Mouse (Mus musculus): ENCODE data around the gene Sag.
A peak's percentile ranks its signal among the peaks of the same experiment; 100 is the strongest.

The Sag gene

GRCm38 (mm10) chr1:87803576-87803975, at the start of gene Sag:
Sag (plus strand) TSS chr1:87803680.
- no peak for DNase-seq (ENCODE audit: inconsistent age in 2 of 2, low spot score in 1 of 2)

GRCm38 (mm10) chr1:87755641-87756470, 47.6 kb upstream of the Sag start, which contains the start of gene Atg16l1:
Atg16l1 (plus strand) TSS chr1:87755870.
- peak; percentile 97 to 98 for DNase-seq (ENCODE audit: inconsistent age in 2 of 2, low spot score in 1 of 2)

DNA sequence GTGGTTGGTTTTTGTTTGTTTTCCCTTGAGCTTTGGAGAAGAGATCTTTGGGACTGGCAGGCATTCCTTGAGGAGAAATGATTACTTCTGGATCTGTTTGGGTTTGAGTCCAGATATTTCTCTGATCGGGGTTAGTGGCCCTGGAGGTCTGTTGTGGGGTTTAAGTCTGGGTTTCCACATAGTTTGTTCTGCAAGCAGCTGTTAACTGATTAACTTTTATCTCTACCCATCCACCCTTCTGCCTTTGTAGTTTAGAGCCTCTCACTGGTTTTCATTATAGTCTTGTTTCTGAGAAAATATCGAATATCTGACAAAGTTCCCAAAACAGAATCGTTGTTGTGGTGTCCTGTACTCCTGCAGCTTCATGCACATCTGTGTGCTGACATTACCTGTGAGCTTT, 39.7 kb upstream of the Sag start:
- no peak for DNase-seq (ENCODE audit: inconsistent age in 2 of 2, low spot score in 1 of 2)

DNA sequence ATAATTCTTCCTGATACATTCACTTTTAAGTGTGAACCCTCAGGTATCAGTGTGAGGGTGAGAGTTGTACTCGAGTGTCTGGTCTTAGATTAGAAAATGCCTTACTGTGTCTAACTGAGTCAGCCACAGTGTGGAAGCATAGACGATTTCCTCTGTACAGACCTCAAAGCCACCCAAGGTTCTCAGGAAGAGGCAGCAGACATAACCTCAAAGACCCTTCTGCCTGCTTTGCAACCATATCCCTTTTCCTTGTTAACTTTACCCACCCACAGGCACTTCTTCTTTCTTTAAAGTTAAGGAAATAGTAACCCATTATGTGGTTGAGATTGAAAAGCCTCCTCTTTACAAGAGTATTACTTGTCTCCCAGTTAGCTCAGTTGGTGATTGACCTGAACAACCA, 37.7 kb upstream of the Sag start:
- DNase-seq (ENCODE audit: inconsistent age in 2 of 2, low spot score in 1 of 2): no peak

DNA sequence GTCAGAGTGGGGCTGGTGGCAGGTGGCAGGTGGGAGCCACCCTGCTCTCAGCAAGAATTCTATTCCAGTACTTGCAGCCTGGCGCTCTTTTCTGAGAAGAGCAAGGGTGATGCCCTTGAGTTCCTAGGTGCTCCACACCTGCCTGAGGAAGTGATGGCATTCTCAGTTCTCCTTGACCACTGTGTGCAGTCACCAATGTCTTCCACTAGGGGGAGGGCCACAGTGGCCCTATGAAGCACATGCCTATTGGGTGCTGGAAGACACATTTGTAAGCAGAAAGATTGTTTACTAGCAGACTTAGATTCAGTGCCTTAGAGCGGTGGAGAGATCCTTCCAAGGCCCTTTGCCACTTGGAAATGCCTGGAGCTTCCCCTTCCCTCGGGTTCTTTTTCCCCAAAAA, 37.2 kb upstream of the Sag start:
- peak; percentile 13 to 44 for DNase-seq (ENCODE audit: inconsistent age in 2 of 2, low spot score in 1 of 2)

DNA sequence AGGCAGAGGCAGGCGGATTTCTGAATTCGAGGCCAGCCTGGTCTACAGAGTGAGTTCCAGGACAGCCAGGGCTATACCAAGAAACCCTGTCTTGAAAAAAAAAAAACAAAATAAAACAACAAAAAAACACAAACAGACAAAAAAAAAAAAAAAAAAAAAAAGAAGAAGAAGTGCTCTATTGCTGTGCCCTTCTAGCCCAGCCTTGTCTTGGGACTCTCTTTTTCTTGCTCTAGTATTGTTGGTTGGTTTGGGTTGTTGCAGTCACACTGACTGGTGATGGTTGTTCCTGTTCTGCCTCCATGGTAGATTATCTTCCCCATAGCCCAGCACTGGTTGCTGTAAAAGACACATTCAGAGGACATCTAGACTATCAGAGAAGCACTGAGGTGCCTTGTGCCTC, 34.2 kb upstream of the Sag start:
- DNase-seq (ENCODE audit: inconsistent age in 2 of 2, low spot score in 1 of 2): no peak

DNA sequence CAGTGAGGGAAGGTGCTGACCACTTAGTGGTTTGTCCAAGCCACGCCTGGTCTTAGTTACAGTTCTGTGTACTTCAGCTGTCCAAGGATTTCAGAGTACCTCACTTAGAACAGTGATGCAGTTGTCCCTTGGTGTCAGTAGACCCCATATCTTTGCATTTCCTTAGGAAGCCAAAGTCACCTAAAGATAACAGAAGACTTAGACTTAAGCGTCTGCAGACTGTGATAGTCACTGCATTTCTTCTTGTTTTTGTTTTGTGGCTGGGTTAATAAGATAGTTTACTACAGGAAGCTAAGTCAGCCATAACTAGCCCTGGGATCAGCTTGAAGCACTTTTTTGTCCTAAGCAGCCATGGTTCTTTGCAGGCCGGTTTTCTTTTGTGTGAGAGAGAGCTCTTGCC, 33.0 kb upstream of the Sag start:
- no peak for DNase-seq (ENCODE audit: inconsistent age in 2 of 2, low spot score in 1 of 2)

- no peak for DNase-seq (ENCODE audit: inconsistent age in 2 of 2, low spot score in 1 of 2)
These were observed 31.8 kb upstream of the Sag start for GRCm38 (mm10) chr1:87771724-87772123.

GRCm38 (mm10) chr1:87773336-87773735, 30.1 kb upstream of the Sag start:
- DNase-seq (ENCODE audit: inconsistent age in 2 of 2, low spot score in 1 of 2): peak in 1 of 2 experiments; percentile 37

DNA sequence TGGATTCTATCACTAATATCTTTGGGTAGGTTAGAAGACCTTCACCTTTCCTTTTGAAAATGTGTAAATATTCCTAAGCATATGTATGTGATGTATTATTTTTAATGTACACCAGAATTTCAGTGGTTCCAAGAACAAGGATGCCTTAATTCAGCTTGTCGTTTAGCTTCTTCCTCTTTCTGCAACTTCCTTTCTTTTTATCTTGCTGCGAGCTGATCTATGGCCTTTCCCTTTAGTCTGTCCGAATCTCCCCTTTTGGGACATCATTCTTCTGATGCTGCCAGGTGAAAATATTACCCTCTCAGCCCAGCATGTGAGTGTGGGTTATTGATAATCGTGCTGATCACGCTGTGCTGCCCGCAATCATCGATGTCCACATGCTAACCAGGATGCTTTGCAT, 28.6 kb upstream of the Sag start:
- DNase-seq (ENCODE audit: inconsistent age in 2 of 2, low spot score in 1 of 2): no peak

DNA sequence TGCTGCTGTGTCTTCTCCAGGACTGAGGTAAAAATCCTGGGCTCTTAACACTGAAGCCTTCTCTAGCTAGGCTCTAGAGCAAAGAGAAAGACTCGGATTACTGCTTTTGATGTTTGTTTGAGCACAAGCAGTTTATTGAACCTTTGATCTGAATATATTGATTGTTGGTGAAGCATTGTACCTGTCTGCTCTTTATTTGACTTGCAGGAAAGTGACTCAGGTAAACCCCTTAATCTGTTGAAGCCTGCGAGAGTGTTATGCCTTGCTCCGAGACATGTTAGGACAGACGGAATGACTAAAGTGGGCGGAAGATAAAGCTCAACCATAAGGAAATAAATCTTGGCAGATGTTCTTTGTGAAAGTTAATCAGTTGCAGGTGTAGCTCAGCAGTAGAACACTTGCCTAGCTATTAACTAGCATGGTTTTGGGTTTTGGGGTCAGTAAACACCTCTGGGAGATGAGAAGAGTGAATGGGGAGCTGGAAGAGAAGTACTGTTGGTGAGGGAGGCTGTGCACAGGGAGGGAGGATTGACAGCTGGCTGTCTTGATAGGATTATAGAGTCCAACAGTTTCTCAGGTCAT, 24.2 kb upstream of the Sag start:
- no peak for DNase-seq (ENCODE audit: inconsistent age in 2 of 2, low spot score in 1 of 2)

- no peak for DNase-seq (ENCODE audit: inconsistent age in 2 of 2, low spot score in 1 of 2)
These were observed 17.8 kb upstream of the Sag start for GRCm38 (mm10) chr1:87785703-87786102.

GRCm38 (mm10) chr1:87786251-87786650, 17.2 kb upstream of the Sag start:
- DNase-seq (ENCODE audit: inconsistent age in 2 of 2, low spot score in 1 of 2): no peak

DNA sequence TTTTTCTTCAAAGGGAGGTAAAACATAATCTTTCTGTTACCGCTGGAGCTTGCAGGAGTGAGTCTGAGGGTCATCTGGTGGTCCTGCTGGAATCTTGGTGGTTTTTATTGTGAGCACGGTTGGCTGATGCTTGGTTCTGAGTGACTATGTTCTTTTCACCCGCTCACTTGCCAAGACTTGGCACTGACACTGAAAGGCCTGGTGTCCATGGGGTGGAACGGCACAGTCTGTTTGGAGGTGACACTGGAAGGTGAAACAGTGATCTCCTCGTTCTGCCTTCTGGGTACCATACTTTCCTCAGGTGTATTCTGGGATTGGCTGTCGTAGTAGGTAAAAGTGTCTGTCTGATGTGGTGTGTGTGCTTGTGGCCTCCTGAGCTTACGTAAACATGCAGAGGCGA, 13.8 kb upstream of the Sag start:
- peak in 1 of 2 experiments; percentile 38 for DNase-seq (ENCODE audit: inconsistent age in 2 of 2, low spot score in 1 of 2)

DNA sequence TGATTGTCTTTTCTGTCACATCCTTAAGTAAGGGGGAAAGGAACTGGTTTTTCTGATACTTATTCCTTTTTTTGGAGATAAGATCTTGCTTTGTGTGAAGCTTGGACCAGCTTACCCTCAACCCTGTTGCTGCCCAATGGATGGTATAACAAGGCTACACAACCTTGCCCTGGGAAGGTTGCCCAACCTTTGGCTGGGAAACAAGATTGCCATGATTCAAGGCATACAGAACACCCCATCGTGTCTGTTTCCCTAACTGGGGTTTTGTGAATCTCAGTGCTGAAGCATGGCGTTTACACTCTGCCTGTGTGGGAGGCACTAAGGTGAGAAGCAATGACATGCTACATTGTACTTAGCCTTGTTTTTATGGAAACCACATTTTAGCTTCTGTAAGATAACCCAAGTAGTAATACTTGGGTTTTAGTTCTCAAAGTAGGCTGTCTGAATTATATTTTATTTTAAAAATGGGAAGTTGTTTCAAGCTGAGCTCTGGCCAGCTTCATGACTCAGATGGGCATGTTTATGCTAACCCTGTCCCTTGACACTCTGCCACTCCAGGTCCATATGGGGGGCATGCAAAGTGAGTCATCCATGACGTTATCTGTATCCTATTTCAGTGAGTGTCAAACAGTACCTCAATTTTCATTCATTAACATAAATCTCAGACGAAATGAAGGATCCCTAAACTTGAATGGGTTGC, 10.9 kb upstream of the Sag start:
- DNase-seq (ENCODE audit: inconsistent age in 2 of 2, low spot score in 1 of 2): peak in 1 of 2 experiments; percentile 68

- no peak for DNase-seq (ENCODE audit: inconsistent age in 2 of 2, low spot score in 1 of 2)
These were observed 10.4 kb upstream of the Sag start for GRCm38 (mm10) chr1:87793138-87793449.

DNA sequence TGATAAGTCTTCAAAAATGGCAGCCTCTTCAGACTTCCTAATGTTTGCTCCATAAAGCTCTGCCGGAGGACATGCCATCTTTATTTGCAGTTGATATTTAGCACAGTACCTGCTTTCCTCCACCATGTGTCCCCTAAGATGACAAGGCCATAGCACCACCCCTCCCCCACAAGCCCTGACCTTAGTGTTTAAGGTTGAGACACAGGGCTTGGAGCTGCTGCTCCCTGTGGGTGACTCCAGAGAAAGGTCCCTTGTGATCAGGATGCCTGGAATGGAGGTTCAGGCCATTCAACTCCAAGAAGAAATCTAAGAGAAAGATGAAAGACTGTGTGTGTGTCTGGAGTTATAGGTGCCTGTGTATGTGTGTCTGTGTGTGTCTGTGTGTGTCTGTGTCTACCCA, 5.8 kb upstream of the Sag start:
- DNase-seq (ENCODE audit: inconsistent age in 2 of 2, low spot score in 1 of 2): peak in 1 of 2 experiments; percentile 54

GRCm38 (mm10) chr1:87798306-87798705, 5.2 kb upstream of the Sag start:
- peak; percentile 35 to 80 for DNase-seq (ENCODE audit: inconsistent age in 2 of 2, low spot score in 1 of 2)

- no peak for DNase-seq (ENCODE audit: inconsistent age in 2 of 2, low spot score in 1 of 2)
These were observed 4.3 kb downstream of the Sag start for GRCm38 (mm10) chr1:87807751-87808150.

DNA sequence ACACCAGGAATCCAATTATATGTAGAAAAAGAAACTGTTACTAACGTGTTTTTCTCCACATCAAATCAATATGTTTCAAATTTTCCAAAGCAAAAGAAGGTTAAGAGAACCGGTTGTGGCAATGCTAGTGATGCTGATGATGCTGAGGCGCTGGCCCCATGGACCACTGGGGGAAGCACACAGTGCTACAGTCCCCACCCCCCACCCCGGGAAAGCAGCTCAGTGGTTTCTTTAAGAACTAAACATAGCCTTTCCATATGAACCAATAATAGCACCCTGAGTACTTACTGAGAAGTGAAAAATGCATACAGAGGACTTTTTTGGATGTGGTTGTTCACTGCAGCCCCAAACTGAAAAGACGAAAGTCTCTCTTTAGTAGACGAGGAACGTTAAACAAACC, 7.9 kb downstream of the Sag start:
- no peak for DNase-seq (ENCODE audit: inconsistent age in 2 of 2, low spot score in 1 of 2)

- no peak for DNase-seq (ENCODE audit: inconsistent age in 2 of 2, low spot score in 1 of 2)
These were observed 8.6 kb downstream of the Sag start for GRCm38 (mm10) chr1:87812061-87812460.

GRCm38 (mm10) chr1:87813155-87813554, 9.7 kb downstream of the Sag start:
- peak; percentile 40 to 70 for DNase-seq (ENCODE audit: inconsistent age in 2 of 2, low spot score in 1 of 2)

Measured in adrenal gland, adult (tissue).